Mouse (Mus musculus): ENCODE measurements around the gene Kif14. TPM values are rescaled to one million over a fixed set of nuclear protein-coding genes. Genes with fewer than 3 reads are reported as not detected.

Kif14 gene
- total RNA-seq (2021): under 1 TPM; 0.12 to 0.20 TPM
- long read RNA-seq, experiment 1: 0 reads
- long read RNA-seq, experiment 2: 0 reads

GRCm38 (mm10) chr1:136466143-136466811 is at the start of gene Kif14:
TSS of gene Kif14 (plus strand) at chr1:136466343.
- DNase-seq (ENCODE audit: low spot score in 2 of 2): peak; percentile 92 to 94
- no peak for TF ChIP-seq CTCF (conservative IDR thresholded peaks at IDR 0.05)
- Histone ChIP-seq H3K4me3 (peak within 1 kb of the TSS; percentile 63), H3K27ac (no peak within 1 kb of the TSS)

GRCm38 (mm10) chr1:136418393-136418792 is 47.8 kb upstream of the Kif14 start:
- H3K4me3 ChIP-seq: no peak overlapping the region
- peak; percentile 17 to 26 for DNase-seq (ENCODE audit: low spot score in 2 of 2)
- no peak overlapping the region for H3K27ac ChIP-seq
- TF ChIP-seq CTCF (conservative IDR thresholded peaks at IDR 0.05): no peak

- DNase-seq (ENCODE audit: low spot score in 2 of 2): no peak
- no peak for TF ChIP-seq CTCF (conservative IDR thresholded peaks at IDR 0.05)
- Histone ChIP-seq H3K4me3 (no peak overlapping the region), H3K27ac (no peak overlapping the region)
Measured at GRCm38 (mm10) chr1:136427166-136427969, 38.8 kb upstream of the Kif14 start.

GRCm38 (mm10) chr1:136428981-136429380 is 37.2 kb upstream of the Kif14 start:
- Histone ChIP-seq H3K4me3 (no peak overlapping the region), H3K27ac (no peak overlapping the region)
- DNase-seq (ENCODE audit: low spot score in 2 of 2): no peak
- no peak for TF ChIP-seq CTCF (conservative IDR thresholded peaks at IDR 0.05)

GRCm38 (mm10) chr1:136430126-136430818 is 35.9 kb upstream of the Kif14 start:
- DNase-seq (ENCODE audit: low spot score in 2 of 2): no peak
- no peak overlapping the region for H3K27ac ChIP-seq
- TF ChIP-seq CTCF (conservative IDR thresholded peaks at IDR 0.05): no peak
- no peak overlapping the region for H3K4me3 ChIP-seq

- no peak for TF ChIP-seq CTCF (conservative IDR thresholded peaks at IDR 0.05)
- no peak for DNase-seq (ENCODE audit: low spot score in 2 of 2)
Measured at GRCm38 (mm10) chr1:136440741-136441140, 25.4 kb upstream of the Kif14 start.

GRCm38 (mm10) chr1:136442809-136443208 is 23.3 kb upstream of the Kif14 start:
- no peak for TF ChIP-seq CTCF (conservative IDR thresholded peaks at IDR 0.05)
- no peak for DNase-seq (ENCODE audit: low spot score in 2 of 2)
- no peak overlapping the region for H3K4me3 ChIP-seq
- no peak overlapping the region for H3K27ac ChIP-seq

More at GRCm38 (mm10) chr1:136440741-136441140, 25.4 kb upstream of the Kif14 start:
- H3K27ac ChIP-seq: no peak overlapping the region
- H3K4me3 ChIP-seq: no peak overlapping the region

- TF ChIP-seq CTCF (conservative IDR thresholded peaks at IDR 0.05): no peak
- Histone ChIP-seq H3K27ac (no peak overlapping the region), H3K4me3 (no peak overlapping the region)
- DNase-seq (ENCODE audit: low spot score in 2 of 2): no peak
Measured at GRCm38 (mm10) chr1:136444555-136445255, 21.4 kb upstream of the Kif14 start.

- no peak for TF ChIP-seq CTCF (conservative IDR thresholded peaks at IDR 0.05)
Measured at GRCm38 (mm10) chr1:136446933-136447332, 19.2 kb upstream of the Kif14 start.

GRCm38 (mm10) chr1:136447338-136447737 is 18.8 kb upstream of the Kif14 start:
- no peak for TF ChIP-seq CTCF (conservative IDR thresholded peaks at IDR 0.05)
- Histone ChIP-seq H3K27ac (no peak overlapping the region), H3K4me3 (no peak overlapping the region)
- DNase-seq (ENCODE audit: low spot score in 2 of 2): no peak

More at GRCm38 (mm10) chr1:136446933-136447332, 19.2 kb upstream of the Kif14 start:
- Histone ChIP-seq H3K4me3 (no peak overlapping the region), H3K27ac (no peak overlapping the region)
- no peak for DNase-seq (ENCODE audit: low spot score in 2 of 2)

- TF ChIP-seq CTCF (conservative IDR thresholded peaks at IDR 0.05): no peak
- no peak overlapping the region for H3K4me3 ChIP-seq
- no peak overlapping the region for H3K27ac ChIP-seq
- no peak for DNase-seq (ENCODE audit: low spot score in 2 of 2)
Measured at GRCm38 (mm10) chr1:136449541-136449940, 16.6 kb upstream of the Kif14 start.

- DNase-seq (ENCODE audit: low spot score in 2 of 2): no peak
- TF ChIP-seq CTCF (conservative IDR thresholded peaks at IDR 0.05): no peak
- Histone ChIP-seq H3K27ac (no peak overlapping the region), H3K4me3 (no peak overlapping the region)
Measured at GRCm38 (mm10) chr1:136450206-136450605, 15.9 kb upstream of the Kif14 start.
